Mouse (Mus musculus) ES-E14 (cell line): Measurements from ENCODE around the gene Cacnb4. TPM values are rescaled to one million over a fixed set of nuclear protein-coding genes. Genes with fewer than 3 reads are reported as not detected.
A peak's percentile ranks its signal among the peaks of the same experiment; 100 is the strongest.

Source experiments
- DNase-seq: peaks from one replicate; pipeline ENCODE4 v3.0.0-alpha.2; 2013; ENCODE audit warnings: low read depth, low spot score
- H3K27ac ChIP-seq: 2 replicates; pipeline ENCODE4 v1.5.1; 2012; ENCODE audit warnings: low read depth, mild to moderate bottlenecking, low read length, moderate library complexity, mixed read lengths; ENCODE audit not compliant: poor library complexity, insufficient read depth, severe bottlenecking
- H3K36me3 ChIP-seq: 2 replicates; pipeline ENCODE4 v1.6.1; 2012; ENCODE audit warnings: mild to moderate bottlenecking, low read length, moderate library complexity, mixed read lengths; ENCODE audit not compliant: control insufficient read depth, poor library complexity, insufficient read depth, severe bottlenecking
- H3K4me1 ChIP-seq, 2 experiments: fragments of 150-350 bp in 1 of 2; sonication (generic) in 1 of 2; 2 replicates each; pipeline ENCODE4 v1.6.1; 2012; ENCODE audit warnings: low read length in 2 of 2, mild to moderate bottlenecking in 1 of 2, mixed read lengths in 1 of 2; ENCODE audit not compliant: control insufficient read depth in 2 of 2, insufficient read depth in 2 of 2, poor library complexity in 1 of 2
- H3K4me3 ChIP-seq, 2 experiments: fragments of 150-350 bp in 1 of 2; sonication (generic) in 1 of 2; 2 replicates each; pipeline ENCODE4 v1.5.1; 2012; ENCODE audit warnings: low read length in 2 of 2, low read depth in 1 of 2, mild to moderate bottlenecking in 1 of 2, mixed read lengths in 1 of 2; ENCODE audit not compliant: insufficient read depth in 1 of 2, poor library complexity in 1 of 2, severe bottlenecking in 1 of 2
- H3K9ac ChIP-seq: 2 replicates; pipeline ENCODE4 v1.6.1; 2012; ENCODE audit warnings: low read depth, mild to moderate bottlenecking, low read length, mixed read lengths; ENCODE audit not compliant: poor library complexity, insufficient read depth, severe bottlenecking
- H3K9me3 ChIP-seq: fragments of 150-350 bp; sonication (generic); 2 replicates; pipeline ENCODE4 v1.6.1; 2012; ENCODE audit warnings: low read depth, mild to moderate bottlenecking, low read length; ENCODE audit not compliant: control insufficient read depth, insufficient read depth
- CHD2 ChIP-seq: IDR thresholded peaks from 2 replicates; pipeline ENCODE4 v1.6.1; 2014; ENCODE audit warnings: mild to moderate bottlenecking, low read depth, low read length, inconsistent platforms
- HCFC1 ChIP-seq: IDR thresholded peaks from 2 replicates; pipeline ENCODE4 v1.6.1; 2012; ENCODE audit warnings: low read length, inconsistent platforms, borderline replicate concordance; ENCODE audit not compliant: insufficient read depth
- MAFK ChIP-seq: IDR thresholded peaks from 2 replicates; pipeline ENCODE4 v1.6.1; 2014; ENCODE audit warnings: mild to moderate bottlenecking, low read depth, low read length, inconsistent platforms; ENCODE audit not compliant: insufficient read depth
- ZC3H11A ChIP-seq: IDR thresholded peaks from 2 replicates; pipeline ENCODE4 v1.6.1; 2012; ENCODE audit warnings: low read depth, mild to moderate bottlenecking, inconsistent platforms, low read length, borderline replicate concordance
- ZNF384 ChIP-seq: IDR thresholded peaks from 2 replicates; pipeline ENCODE4 v1.6.1; 2012; ENCODE audit warnings: low read depth, low read length, inconsistent platforms
- in situ Hi-C, 2 experiments: fragments of 600-800 bp; cut with MboI; formaldehyde crosslinking; loops; one replicate each; pipeline ENCODE4 v1.15.1; 2025; ENCODE audit warnings: low sequenced_read_pairs in 2 of 2, inconsistent platforms in 1 of 2; ENCODE audit not compliant: unreplicated experiment in 2 of 2
- total RNA-seq: library from RNA; depleted of rRNA; stranded (reverse); fragments of 300-350 nt; gene quantifications from 2 replicates; pipeline ENCODE4 v1.2.3, GENCODE M21; 2012

Gene Cacnb4
- total RNA-seq, 1 experiment: 0.09 TPM

DNA sequence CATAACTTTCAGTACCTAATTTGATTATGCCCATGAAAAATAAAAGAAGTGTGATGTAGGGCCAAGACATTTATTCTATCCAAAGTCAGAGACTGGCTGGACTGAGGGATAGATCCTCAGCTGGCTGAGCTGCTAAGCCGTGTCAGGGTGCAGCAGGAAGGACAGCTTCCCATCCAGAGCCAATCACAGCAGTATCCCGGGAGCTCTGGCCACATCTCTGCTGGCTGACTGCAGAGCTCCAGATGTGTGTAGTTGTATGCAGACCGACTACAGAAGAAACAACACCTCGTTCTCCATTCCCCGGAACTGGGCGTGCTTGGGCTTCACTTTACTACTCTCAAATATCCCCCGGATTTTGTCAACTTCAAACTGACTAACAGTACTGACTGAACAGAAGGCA, 243.3 kb downstream of the Cacnb4 start:
- in situ Hi-C loops: no loop called here
- no peak for TF ChIP-seq HCFC1
- no peak for TF ChIP-seq CHD2
- TF ChIP-seq ZC3H11A: no peak
- TF ChIP-seq MAFK: no peak
- no peak for TF ChIP-seq ZNF384
- no peak overlapping the region for H3K9ac ChIP-seq
- no peak overlapping the region for H3K4me3 ChIP-seq
- H3K9me3 ChIP-seq: no peaks in the 10 kb centered on the region
- H3K27ac ChIP-seq: no peak overlapping the region
- DNase-seq: no peak
- H3K4me1 ChIP-seq: no peaks in the 10 kb centered on the region
- H3K36me3 ChIP-seq: no peaks in the 10 kb centered on the region

DNA sequence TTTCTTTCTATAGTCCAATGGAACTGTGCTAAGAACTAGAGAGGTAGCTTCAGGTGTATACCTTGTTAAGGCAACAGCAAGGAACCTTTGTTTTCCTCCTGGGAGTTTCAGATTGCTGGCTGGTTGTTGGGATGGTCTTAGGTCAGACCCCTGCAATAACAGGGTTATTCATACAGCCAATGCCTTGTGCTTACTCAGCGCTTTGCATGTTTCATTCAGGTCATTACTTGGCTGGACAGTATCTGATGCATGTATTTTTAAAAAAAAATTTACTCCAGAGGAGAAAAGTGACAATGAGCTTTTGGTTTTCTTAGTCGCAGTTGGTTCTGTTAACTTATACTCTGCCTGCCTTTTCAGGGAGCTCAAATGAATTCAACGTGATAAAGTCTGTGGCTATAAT, 249.2 kb downstream of the Cacnb4 start:
- TF ChIP-seq MAFK (0 out of 2 replicates have a peak, but pooled peaks have one; percentile 54), CHD2 (no peak)

DNA sequence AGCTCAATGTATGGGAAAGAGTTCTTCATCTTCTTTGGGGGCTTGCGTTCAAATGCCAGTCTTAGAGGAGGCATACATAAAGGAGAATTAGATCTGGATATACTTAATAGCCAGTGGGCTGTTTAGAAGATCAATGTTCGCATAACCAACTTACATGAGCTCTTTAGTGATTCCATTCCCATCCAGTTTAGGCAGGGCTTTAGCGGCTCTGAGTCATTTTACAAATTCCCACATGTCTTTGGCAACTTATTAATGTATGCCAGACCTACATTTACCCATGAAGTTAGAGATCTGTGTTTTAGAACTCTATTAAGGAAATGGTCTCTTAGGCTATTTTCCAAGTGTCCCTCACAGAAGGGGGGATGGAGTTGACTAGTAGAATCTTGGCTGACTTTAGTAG, 250.6 kb downstream of the Cacnb4 start:
- in situ Hi-C loops: no loop called here
- H3K4me3 ChIP-seq: no peak overlapping the region
- no peaks in the 10 kb centered on the region for H3K36me3 ChIP-seq
- no peaks in the 10 kb centered on the region for H3K9me3 ChIP-seq
- no peak overlapping the region for H3K9ac ChIP-seq
- TF ChIP-seq MAFK (no peak), ZC3H11A (no peak), HCFC1 (no peak), CHD2 (no peak), ZNF384 (no peak)
- H3K27ac ChIP-seq: no peak overlapping the region
- peaks cover 3 to 7% of the 10 kb centered on the region in 2 experiments; a peak in 3 of 4 replicates for H3K4me1 ChIP-seq
- DNase-seq: no peak

More for the DNA sequence above, 249.2 kb downstream of the Cacnb4 start:
- H3K27ac ChIP-seq: no peak overlapping the region
- H3K4me1 ChIP-seq: peaks cover 3% of the 10 kb centered on the region in 2 experiments; a peak in 2 of 4 replicates
- no peak for DNase-seq
- in situ Hi-C loops: no loop called here
- H3K9ac ChIP-seq: no peak overlapping the region
- no peaks in the 10 kb centered on the region for H3K36me3 ChIP-seq
- H3K4me3 ChIP-seq: no peak overlapping the region
- H3K9me3 ChIP-seq: no peaks in the 10 kb centered on the region

DNA sequence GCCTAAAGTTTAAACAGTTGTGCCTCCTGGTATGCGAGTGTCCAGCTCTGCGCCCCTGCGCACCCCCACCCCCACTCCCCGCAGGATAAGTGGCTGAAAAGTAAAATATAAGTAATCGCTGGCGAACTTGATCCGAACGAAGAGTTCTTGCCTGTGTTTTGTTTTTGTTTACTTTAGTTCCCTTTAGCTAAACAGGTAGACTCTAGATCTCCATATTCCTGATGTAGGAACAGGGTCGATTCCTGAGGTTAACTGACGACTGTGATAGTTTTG, 251.2 kb downstream of the Cacnb4 start:
- no peaks in the 10 kb centered on the region for H3K36me3 ChIP-seq
- H3K4me3 ChIP-seq: peak overlapping the region; percentile 60 to 73
- H3K9me3 ChIP-seq: no peaks in the 10 kb centered on the region
- H3K4me1 ChIP-seq: peaks cover 3 to 7% of the 10 kb centered on the region in 2 experiments; a peak in 3 of 4 replicates
- no peak for DNase-seq
- TF ChIP-seq ZC3H11A: no peak
- no peak for TF ChIP-seq HCFC1
- no peak for TF ChIP-seq MAFK
- no peak for TF ChIP-seq CHD2
- TF ChIP-seq ZNF384: no peak
- H3K9ac ChIP-seq: peak overlapping the region; percentile 59; the same call in 1 of the 2 replicates
- in situ Hi-C loops: no loop called here
- H3K27ac ChIP-seq: no peak overlapping the region

DNA sequence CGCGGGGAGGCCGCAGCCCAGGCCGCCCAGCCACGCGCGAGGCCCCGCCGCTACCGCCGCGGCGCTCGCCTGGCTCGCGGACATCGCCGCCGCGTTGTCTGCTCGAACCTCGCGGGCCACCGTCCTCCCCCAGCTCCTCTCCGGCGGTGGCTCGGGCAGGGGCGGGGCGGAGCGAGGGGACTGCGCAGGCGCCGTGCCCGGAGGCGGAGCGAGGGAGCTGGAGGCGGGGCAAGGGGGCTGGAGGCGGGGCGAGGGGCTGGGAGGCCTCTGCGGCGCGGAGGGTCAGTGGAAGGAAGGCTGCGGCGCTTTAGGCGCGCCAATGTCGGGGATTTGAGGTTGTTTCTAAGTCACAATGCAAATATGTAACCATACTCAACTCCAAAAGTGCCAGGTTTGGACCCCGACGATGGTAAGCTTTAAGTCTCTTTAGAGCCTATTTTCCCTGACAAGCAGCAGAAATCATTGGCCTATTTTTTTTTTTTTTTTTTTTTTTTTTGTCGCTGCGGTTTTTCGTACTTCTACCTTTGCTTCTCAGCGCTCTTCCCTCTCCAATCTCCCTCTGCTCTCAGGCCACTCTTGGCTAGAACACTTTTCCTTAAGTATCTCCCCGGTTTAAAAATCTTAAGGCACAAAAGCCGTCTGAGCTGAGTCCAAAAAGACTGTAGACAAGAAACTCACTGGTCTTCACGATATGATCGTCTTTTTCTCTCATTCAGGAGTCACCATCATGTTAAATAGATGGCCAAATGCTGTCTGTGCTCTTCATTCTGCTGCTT, 251.7 kb downstream of the Cacnb4 start, which contains the start of gene Arl5a:
Gene Arl5a, minus strand, starts transcription at position 155 of the 776 bp plus-strand sequence.
- H3K27ac ChIP-seq: peak within 1 kb of the TSS; percentile 19
- peak within 1 kb of the TSS; percentile 73 to 95 for H3K4me3 ChIP-seq
- no peaks in the 10 kb centered on the region for H3K9me3 ChIP-seq
- DNase-seq: peak; percentile 67
- in situ Hi-C loops: no loop called here
- H3K9ac ChIP-seq: peak within 1 kb of the TSS; percentile 83
- H3K36me3 ChIP-seq: no peaks in the 10 kb centered on the region
- TF ChIP-seq ZC3H11A: no peak
- TF ChIP-seq ZNF384: peak; percentile 94
- peaks cover 3 to 7% of the 10 kb centered on the region in 2 experiments; a peak in 3 of 4 replicates for H3K4me1 ChIP-seq
